Mouse (Mus musculus): ENCODE data around the gene Gm21093.
"Not testable (repeated sequence)": the region's sequence is repeated elsewhere in the genome, so short reads cannot be mapped to it uniquely, and the experiment has no call there.

Gene Gm21093

DNA sequence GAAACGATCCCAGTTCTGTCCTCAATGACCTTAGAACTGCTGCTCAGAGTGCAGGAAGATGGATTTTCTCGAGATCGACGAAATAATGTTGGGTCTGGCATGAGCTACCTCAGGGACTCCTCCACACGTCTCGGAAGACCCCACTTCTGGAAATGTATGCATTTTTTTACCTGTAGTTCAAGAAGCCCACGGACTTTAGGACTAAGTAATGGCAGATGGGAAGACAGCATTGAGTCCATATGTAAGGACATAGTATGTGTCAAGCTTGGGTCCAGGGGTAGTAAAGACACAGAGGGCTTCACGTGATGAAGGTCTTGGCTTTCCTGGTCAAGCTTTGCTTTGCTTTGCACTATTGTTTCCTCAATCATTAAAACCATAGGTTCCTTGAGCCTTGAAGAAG, at the start of gene Gm21093:
Gm21093 (minus strand) TSS at position 101 of the 400 bp plus-strand sequence.
- not testable (repeated sequence) for DNase-seq (ENCODE audit: low read depth, low spot score)

Measured in skeletal muscle tissue, adult 2 months (tissue).